Mouse (Mus musculus) liver, embryonic 12.5 days (tissue): Measurements from ENCODE around the gene Gm17571. TPM values are rescaled to one million over a fixed set of nuclear protein-coding genes. Genes with fewer than 3 reads are reported as not detected.

Experiments
- ATAC-seq: fragments of 200-750 bp; cut with Nextera tagmentation; 2 replicates; pipeline ENCODE4 v1.8.0; 2017; ENCODE audit warnings: moderate number of reproducible peaks, mild to moderate bottlenecking, moderate library complexity
- H3K27ac ChIP-seq: fragments of 300-500 bp; sonication (generic); 2 replicates; pipeline ENCODE4 v1.5.1; 2016; ENCODE audit warnings: mild to moderate bottlenecking
- H3K27me3 ChIP-seq: fragments of 300-500 bp; sonication (generic); replicated peaks from 2 replicates; pipeline ENCODE4 v1.6.1; 2016; ENCODE audit warnings: mild to moderate bottlenecking, moderate library complexity
- H3K36me3 ChIP-seq: fragments of 300-500 bp; sonication (generic); 2 replicates; pipeline ENCODE4 v1.6.1; 2016; ENCODE audit warnings: mild to moderate bottlenecking, moderate library complexity
- H3K4me1 ChIP-seq: fragments of 300-500 bp; sonication (generic); 2 replicates; pipeline ENCODE4 v1.6.1; 2016
- H3K4me2 ChIP-seq: fragments of 300-500 bp; sonication (generic); 2 replicates; pipeline ENCODE4 v1.6.1; 2016; ENCODE audit warnings: mild to moderate bottlenecking, moderate library complexity
- H3K4me3 ChIP-seq: fragments of 300-500 bp; sonication (generic); 2 replicates; pipeline ENCODE4 v1.5.1; 2016; ENCODE audit warnings: mild to moderate bottlenecking, moderate library complexity
- H3K9ac ChIP-seq: fragments of 300-500 bp; sonication (generic); 2 replicates; pipeline ENCODE4 v1.6.1; 2016; ENCODE audit warnings: mild to moderate bottlenecking, moderate library complexity
- H3K9me3 ChIP-seq: fragments of 300-500 bp; sonication (generic); replicated peaks from 2 replicates; pipeline ENCODE4 v1.6.1; 2016; ENCODE audit warnings: mild to moderate bottlenecking, moderate library complexity
- polyA plus RNA-seq: library from polyadenylated mRNA; unstranded; fragments of >200 nt; fragmentation: Nextera tagmentation; extraction: Ambion mirVana; gene quantifications from 2 replicates; pipeline ENCODE4 v1.2.1, GENCODE M21; 2016

Gm17571 gene
- polyA plus RNA-seq, 1 experiment from 2014 or later = not detected

DNA sequence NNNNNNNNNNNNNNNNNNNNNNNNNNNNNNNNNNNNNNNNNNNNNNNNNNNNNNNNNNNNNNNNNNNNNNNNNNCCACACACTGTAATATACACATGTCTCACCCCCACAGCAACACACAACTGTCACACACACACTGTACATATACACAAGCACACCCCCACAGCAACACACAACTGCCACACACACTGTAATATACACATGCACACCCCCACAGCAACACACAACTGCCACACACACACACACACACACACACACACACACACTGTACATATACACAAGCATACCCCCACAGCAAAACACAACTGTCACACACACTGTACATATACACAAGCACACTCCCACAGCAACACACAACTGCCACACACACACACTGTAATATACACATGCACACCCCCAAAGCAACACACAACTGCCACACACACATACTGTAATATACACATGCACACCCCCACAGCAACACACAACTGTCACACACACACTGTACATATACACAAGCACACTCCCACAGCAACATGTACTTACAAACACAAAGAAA is 32.3 kb downstream of the Gm17571 start:
- no peak overlapping the region for H3K27ac ChIP-seq
- no peak for ATAC-seq
- no peak overlapping the region for H3K4me2 ChIP-seq
- H3K9ac ChIP-seq = no peak overlapping the region
- peaks cover 4% of the 10 kb centered on the region; the same call in 1 of the 2 replicates for H3K36me3 ChIP-seq
- no peaks in the 10 kb centered on the region for H3K27me3 ChIP-seq
- H3K9me3 ChIP-seq = no peaks in the 10 kb centered on the region
- no peak overlapping the region for H3K4me3 ChIP-seq
- H3K4me1 ChIP-seq = no peaks in the 10 kb centered on the region

Other genes with a start within 250 kb of the Gm17571 start
- gene Jrkl, start 200.9 kb downstream of the Gm17571 start, polyA plus RNA-seq = 3.4 and 3.7 TPM in 2 replicates
- 14.0 and 15.2 TPM in 2 replicates for gene Ccdc82, start 199.8 kb downstream of the Gm17571 start, polyA plus RNA-seq
- 1.6 and 1.7 TPM in 2 replicates for gene Maml2, start 148.8 kb downstream of the Gm17571 start, polyA plus RNA-seq